Mouse (Mus musculus): ENCODE results near the gene Sirt4. TPM values are rescaled to one million over a fixed set of nuclear protein-coding genes. Genes with fewer than 3 reads are reported as not detected.
A peak's percentile ranks its signal among the peaks of the same experiment; 100 is the strongest.

The Sirt4 gene
- polyA plus RNA-seq, 1 experiment from 2014 or later, result 15.5 TPM

DNA sequence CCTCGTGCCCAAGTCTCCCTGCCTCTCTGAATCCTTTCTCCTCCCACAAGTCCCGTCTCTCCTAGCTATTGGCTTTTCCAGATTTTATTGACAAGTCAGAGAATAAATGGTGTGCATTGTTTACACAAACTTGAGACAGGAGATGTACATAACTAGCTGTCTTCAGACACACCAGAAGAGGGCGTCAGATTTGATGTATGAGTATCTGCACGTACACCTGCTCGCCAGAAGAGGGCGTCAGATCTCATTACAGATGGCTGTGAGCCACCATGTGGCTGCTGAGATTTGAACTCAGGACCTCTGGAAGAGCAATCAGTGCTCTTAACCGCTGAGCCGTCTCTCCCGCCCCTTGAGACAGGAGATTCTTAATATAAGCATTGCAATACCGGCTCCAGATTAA is 11.3 kb downstream of the Sirt4 start:
- Histone ChIP-seq H3K4me1 (ENCODE audit: control insufficient read depth, insufficient read depth, low read length) (0 out of 2 replicates have a peak, but pooled peaks cover 2% of the 10 kb centered on the region), H3K9me3 (ENCODE audit: control insufficient read depth, low read length) (no peaks in the 10 kb centered on the region), H3K36me3 (ENCODE audit: control insufficient read depth, insufficient read depth, low read length) (no peaks in the 10 kb centered on the region), H3K4me2 (ENCODE audit: low read depth) (no peak overlapping the region), H3K27ac (ENCODE audit: low read depth, low read length) (no peak overlapping the region), H3K4me3 (ENCODE audit: low read depth, low read length) (no peak overlapping the region), H3K27me3 (ENCODE audit: control insufficient read depth, insufficient read depth, low read length) (no peaks in the 10 kb centered on the region), H3K9ac (ENCODE audit: low read length) (no peak overlapping the region)
- no peak for ATAC-seq (ENCODE audit: insufficient read depth, low FRiP score, low TSS enrichment)
- DNase-seq (ENCODE audit: low spot score), result no peak
- 74% methylated on average over 10 of the region's 10 CpGs for WGBS

DNA sequence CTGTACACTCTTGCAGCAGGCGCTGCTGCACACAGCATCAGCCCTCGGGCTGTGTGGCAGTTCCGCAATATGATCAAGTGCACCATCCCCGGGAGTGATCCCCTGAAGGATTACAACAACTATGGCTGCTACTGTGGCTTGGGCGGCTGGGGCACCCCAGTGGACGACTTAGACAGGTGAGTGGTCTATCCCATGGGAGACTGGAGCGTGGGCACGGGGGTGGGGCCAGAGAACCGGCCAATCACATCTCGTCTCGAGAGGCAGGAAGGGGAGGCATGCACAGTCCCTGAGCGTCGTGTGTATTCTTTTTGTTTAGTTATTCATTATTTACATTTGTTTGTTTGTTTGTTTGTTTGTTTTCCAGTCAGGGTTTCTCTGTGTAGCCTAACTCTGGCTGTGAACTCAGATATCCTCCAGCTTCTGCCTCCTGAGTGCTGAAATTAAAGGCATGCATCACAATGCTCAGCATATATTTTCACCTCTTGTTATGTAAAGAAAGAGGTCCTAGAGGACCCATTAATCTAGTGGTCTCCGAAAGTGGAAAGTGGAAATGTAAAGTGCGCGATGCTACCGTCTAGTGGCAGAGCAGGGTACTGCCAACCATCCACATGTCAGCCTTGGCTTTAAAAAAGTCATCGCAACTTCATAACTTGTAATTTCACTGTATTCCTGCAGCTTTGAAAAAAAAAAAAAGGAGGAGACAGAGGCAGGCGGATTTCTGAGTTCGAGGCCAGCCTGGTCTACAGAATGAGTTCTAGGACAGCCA is 13.6 kb downstream of the Sirt4 start:
- Histone ChIP-seq H3K9me3 (ENCODE audit: control insufficient read depth, low read length) (no peaks in the 10 kb centered on the region), H3K9ac (ENCODE audit: low read length) (no peak overlapping the region), H3K27ac (ENCODE audit: low read depth, low read length) (no peak overlapping the region), H3K4me1 (ENCODE audit: control insufficient read depth, insufficient read depth, low read length) (0 out of 2 replicates have a peak, but pooled peaks cover 2% of the 10 kb centered on the region), H3K4me2 (ENCODE audit: low read depth) (no peak overlapping the region), H3K36me3 (ENCODE audit: control insufficient read depth, insufficient read depth, low read length) (no peaks in the 10 kb centered on the region), H3K4me3 (ENCODE audit: low read depth, low read length) (no peak overlapping the region), H3K27me3 (ENCODE audit: control insufficient read depth, insufficient read depth, low read length) (no peaks in the 10 kb centered on the region)
- DNase-seq (ENCODE audit: low spot score) (peak; percentile 76), ATAC-seq (ENCODE audit: insufficient read depth, low FRiP score, low TSS enrichment) (no peak)
- WGBS, result 41% methylated on average over 20 of the region's 20 CpGs

DNA sequence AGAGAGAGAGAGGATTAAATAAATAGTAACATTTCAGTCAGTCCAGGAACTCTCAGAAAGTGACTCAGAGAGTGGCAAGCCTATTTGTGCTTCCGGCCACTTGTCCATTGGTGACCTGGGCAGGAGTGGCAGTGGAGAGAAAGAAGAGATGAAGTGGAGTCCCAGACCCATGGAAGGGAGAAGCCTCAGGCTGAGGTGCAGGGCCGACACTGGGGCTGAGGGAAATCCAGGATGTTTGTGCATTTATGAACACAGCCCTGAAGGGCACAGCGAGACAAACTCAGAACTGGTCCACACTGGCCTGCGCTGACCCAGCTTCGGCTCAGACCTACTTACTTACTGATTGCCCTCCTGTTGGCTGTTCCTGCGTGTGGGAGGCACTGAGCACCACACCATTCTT is 14.7 kb downstream of the Sirt4 start:
- ATAC-seq (ENCODE audit: insufficient read depth, low FRiP score, low TSS enrichment) (no peak), DNase-seq (ENCODE audit: low spot score) (no peak)
- H3K4me2 ChIP-seq (ENCODE audit: low read depth), result no peak overlapping the region
- H3K4me3 ChIP-seq (ENCODE audit: low read depth, low read length), result no peak overlapping the region
- no peak overlapping the region for H3K9ac ChIP-seq (ENCODE audit: low read length)
- H3K27me3 ChIP-seq (ENCODE audit: control insufficient read depth, insufficient read depth, low read length), result no peaks in the 10 kb centered on the region
- WGBS, result 79% methylated on average over 6 of the region's 6 CpGs
- no peak overlapping the region for H3K27ac ChIP-seq (ENCODE audit: low read depth, low read length)
- 0 out of 2 replicates have a peak, but pooled peaks cover 2% of the 10 kb centered on the region for H3K4me1 ChIP-seq (ENCODE audit: control insufficient read depth, insufficient read depth, low read length)
- H3K9me3 ChIP-seq (ENCODE audit: control insufficient read depth, low read length), result no peaks in the 10 kb centered on the region
- H3K36me3 ChIP-seq (ENCODE audit: control insufficient read depth, insufficient read depth, low read length), result no peaks in the 10 kb centered on the region

DNA sequence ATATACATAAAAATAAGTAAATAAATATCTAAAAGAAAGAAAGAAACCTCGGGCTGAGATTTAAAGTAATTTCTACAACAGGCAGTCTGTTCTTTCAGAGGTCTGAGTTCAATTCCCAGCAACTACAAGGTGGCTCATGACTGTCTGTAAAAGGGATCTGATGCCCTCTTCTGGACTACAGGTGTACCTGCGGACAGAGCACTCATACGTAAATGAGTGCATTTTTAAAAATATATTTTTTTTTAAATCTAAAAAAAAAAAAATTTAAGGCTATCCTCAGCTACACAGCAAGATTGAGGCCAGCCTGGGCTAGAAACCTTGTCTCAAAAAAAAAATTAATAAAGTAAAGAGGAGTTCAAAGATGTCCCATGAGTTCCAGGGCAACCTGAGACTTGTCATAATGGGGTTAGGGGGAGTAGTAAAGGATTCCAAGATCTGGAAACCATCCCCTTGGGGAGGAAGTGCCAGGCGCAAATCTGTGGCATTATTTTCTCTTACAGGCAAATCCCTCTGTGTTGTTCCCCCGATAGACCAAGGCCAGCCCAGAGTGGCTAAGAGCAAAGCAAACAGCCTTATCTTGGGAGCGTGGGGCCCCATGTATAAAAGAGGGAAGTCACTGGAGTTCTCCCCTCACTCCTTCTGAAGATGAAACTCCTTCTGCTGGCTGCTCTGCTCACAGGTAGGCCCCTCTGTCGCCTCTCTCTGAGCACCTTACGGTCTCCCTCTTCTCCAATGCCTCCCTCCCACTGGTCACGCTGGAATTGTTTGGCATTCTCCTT is 18.7 kb downstream of the Sirt4 start, which contains the start of gene Pla2g1b:
Pla2g1b (plus strand) TSS at position 621 of the 779 bp plus-strand sequence.
- Histone ChIP-seq H3K9ac (ENCODE audit: low read length) (no peak within 1 kb of the TSS), H3K9me3 (ENCODE audit: control insufficient read depth, low read length) (no peaks in the 10 kb centered on the region), H3K36me3 (ENCODE audit: control insufficient read depth, insufficient read depth, low read length) (no peaks in the 10 kb centered on the region), H3K27me3 (ENCODE audit: control insufficient read depth, insufficient read depth, low read length) (no peaks in the 10 kb centered on the region), H3K4me3 (ENCODE audit: low read depth, low read length) (no peak within 1 kb of the TSS), H3K4me2 (ENCODE audit: low read depth) (no peak within 1 kb of the TSS), H3K4me1 (ENCODE audit: control insufficient read depth, insufficient read depth, low read length) (0 out of 2 replicates have a peak, but pooled peaks cover under 1% of the 10 kb centered on the region), H3K27ac (ENCODE audit: low read depth, low read length) (no peak within 1 kb of the TSS)
- 54% methylated on average over 9 of the region's 9 CpGs for WGBS
- no peak for DNase-seq (ENCODE audit: low spot score)
- no peak for ATAC-seq (ENCODE audit: insufficient read depth, low FRiP score, low TSS enrichment)

DNA sequence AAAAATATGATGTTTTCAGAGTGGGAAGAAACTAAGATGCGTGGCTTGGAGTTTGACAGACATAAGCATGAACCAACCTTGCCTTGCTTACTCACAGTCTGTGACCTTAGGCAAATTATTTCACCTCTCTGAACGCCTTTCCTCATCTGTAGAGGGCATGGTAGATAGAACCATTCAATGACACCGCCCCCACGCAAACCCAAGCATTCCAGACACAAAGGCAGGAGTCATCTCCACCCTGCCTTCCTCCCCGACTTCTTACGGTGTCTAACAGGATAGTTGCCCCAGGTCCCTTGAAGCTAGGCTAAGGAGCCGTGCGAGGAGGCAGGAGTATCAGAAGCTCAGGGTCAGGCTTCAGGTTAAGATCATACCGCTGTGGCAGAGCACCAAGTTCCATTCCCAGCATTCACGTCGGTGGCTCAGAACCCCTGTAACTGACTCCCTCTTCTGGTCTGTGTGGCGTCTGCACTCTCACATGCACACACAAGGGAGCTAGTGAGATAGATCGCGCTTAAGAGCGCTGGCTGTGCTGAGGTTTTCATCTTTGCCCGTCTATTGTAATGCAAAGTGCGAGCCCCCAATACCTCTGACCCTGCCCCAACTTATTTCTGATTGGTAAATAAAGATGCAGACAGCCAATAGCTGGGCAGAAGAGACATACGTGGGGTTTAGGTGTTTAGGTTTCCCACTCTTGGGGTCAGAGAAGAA is 20.0 kb downstream of the Sirt4 start:
- no peak overlapping the region for H3K27ac ChIP-seq (ENCODE audit: low read depth, low read length)
- ATAC-seq (ENCODE audit: insufficient read depth, low FRiP score, low TSS enrichment) (no peak), DNase-seq (ENCODE audit: low spot score) (no peak)
- no peak overlapping the region for H3K9ac ChIP-seq (ENCODE audit: low read length)
- no peak overlapping the region for H3K4me3 ChIP-seq (ENCODE audit: low read depth, low read length)
- no peaks in the 10 kb centered on the region for H3K36me3 ChIP-seq (ENCODE audit: control insufficient read depth, insufficient read depth, low read length)
- no peaks in the 10 kb centered on the region for H3K4me1 ChIP-seq (ENCODE audit: control insufficient read depth, insufficient read depth, low read length)
- WGBS, result 82% methylated on average over 18 of the region's 18 CpGs
- no peak overlapping the region for H3K4me2 ChIP-seq (ENCODE audit: low read depth)
- no peaks in the 10 kb centered on the region for H3K9me3 ChIP-seq (ENCODE audit: control insufficient read depth, low read length)
- no peaks in the 10 kb centered on the region for H3K27me3 ChIP-seq (ENCODE audit: control insufficient read depth, insufficient read depth, low read length)

DNA sequence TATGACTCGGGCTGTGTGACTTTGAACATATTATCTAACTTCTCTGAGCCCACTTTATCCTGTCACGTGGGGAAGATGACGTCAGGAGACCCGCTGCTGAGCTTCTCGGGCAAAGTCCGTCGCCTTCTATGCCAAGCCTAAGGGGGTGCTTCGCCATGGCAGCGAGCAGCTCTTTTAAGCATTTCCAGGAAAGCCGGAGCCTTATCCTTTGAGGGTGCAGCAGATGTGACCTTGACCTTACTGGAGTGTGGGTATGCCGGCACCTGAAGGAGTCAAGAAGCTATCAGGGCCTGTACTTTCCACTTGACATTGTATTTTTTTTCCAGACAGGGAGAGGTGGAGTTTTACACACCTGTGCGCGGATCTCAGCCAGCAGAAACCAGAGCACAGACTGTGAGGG is 25.6 kb downstream of the Sirt4 start:
- DNase-seq (ENCODE audit: low spot score) (no peak), ATAC-seq (ENCODE audit: insufficient read depth, low FRiP score, low TSS enrichment) (no peak)
- H3K9me3 ChIP-seq (ENCODE audit: control insufficient read depth, low read length), result no peaks in the 10 kb centered on the region
- H3K9ac ChIP-seq (ENCODE audit: low read length), result no peak overlapping the region
- no peaks in the 10 kb centered on the region for H3K27me3 ChIP-seq (ENCODE audit: control insufficient read depth, insufficient read depth, low read length)
- WGBS, result 66% methylated on average over 13 of the region's 13 CpGs
- H3K36me3 ChIP-seq (ENCODE audit: control insufficient read depth, insufficient read depth, low read length), result no peaks in the 10 kb centered on the region
- H3K27ac ChIP-seq (ENCODE audit: low read depth, low read length), result no peak overlapping the region
- no peak overlapping the region for H3K4me3 ChIP-seq (ENCODE audit: low read depth, low read length)
- H3K4me2 ChIP-seq (ENCODE audit: low read depth), result no peak overlapping the region
- H3K4me1 ChIP-seq (ENCODE audit: control insufficient read depth, insufficient read depth, low read length), result no peaks in the 10 kb centered on the region

DNA sequence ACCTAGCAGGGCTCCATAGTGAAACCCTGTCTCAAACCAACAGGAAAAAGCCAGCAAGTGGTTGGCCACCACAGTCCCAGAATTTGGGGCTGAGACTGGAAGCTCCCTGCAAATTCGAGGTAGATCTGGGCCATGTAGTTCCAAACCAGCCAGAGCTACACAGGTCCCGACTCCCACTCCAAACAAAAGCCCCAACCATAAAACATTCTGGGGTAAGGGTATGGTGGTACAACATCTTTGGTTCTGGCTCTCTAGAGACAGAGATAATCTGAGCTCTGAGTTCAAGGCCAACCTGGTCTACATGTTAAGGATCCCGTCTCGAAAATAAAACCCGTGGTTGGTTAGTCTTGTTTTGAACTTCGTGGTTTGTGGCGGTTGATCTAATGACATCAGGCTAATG is 28.7 kb downstream of the Sirt4 start:
- no peak overlapping the region for H3K27ac ChIP-seq (ENCODE audit: low read depth, low read length)
- DNase-seq (ENCODE audit: low spot score) (peak; percentile 25), ATAC-seq (ENCODE audit: insufficient read depth, low FRiP score, low TSS enrichment) (no peak)
- H3K9me3 ChIP-seq (ENCODE audit: control insufficient read depth, low read length), result no peaks in the 10 kb centered on the region
- no peaks in the 10 kb centered on the region for H3K27me3 ChIP-seq (ENCODE audit: control insufficient read depth, insufficient read depth, low read length)
- H3K36me3 ChIP-seq (ENCODE audit: control insufficient read depth, insufficient read depth, low read length), result peaks cover 15% of the 10 kb centered on the region
- 76% methylated on average over 7 of the region's 7 CpGs for WGBS
- H3K4me1 ChIP-seq (ENCODE audit: control insufficient read depth, insufficient read depth, low read length), result no peaks in the 10 kb centered on the region
- no peak overlapping the region for H3K9ac ChIP-seq (ENCODE audit: low read length)
- H3K4me2 ChIP-seq (ENCODE audit: low read depth), result no peak overlapping the region
- no peak overlapping the region for H3K4me3 ChIP-seq (ENCODE audit: low read depth, low read length)

DNA sequence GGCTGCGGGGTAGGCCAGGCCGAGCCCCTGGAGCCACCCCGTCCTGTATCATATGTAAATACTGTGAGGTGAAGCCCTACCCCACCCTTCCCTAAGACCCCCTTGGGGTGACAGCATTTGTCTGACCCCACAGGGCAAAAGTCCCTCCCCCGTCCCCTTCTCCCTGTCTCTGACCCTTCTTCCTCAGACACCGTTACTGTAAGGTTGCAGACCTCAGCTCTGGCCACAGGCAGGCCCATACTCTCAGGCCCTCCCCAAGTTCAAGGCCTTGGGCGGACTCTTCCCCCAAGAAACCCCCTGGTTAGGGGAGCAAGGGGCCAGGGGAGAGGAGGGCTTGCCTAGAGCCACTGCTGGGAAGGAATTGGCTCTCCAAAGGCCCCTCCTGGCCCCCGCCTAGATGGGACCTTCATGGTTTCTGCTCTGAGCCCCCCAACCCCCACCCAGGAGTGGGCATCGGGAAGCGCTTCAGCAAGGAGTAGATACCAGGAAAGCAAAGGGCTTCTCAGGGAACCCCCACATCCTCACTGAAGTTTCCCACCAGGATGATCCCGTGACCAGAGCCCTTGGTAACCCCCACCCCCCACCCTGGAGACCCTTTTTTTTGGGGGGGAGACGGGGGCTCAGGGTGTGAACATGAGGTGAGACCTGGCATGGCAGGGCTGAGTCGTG is 30.0 kb downstream of the Sirt4 start:
- no peak overlapping the region for H3K27ac ChIP-seq (ENCODE audit: low read depth, low read length)
- no peak for ATAC-seq (ENCODE audit: insufficient read depth, low FRiP score, low TSS enrichment)
- peaks cover 22% of the 10 kb centered on the region for H3K36me3 ChIP-seq (ENCODE audit: control insufficient read depth, insufficient read depth, low read length)

More for the DNA sequence above, 30.0 kb downstream of the Sirt4 start:
- WGBS, result 86% methylated on average over 12 of the region's 12 CpGs
- no peak overlapping the region for H3K4me3 ChIP-seq (ENCODE audit: low read depth, low read length)
- peak; percentile 12 for DNase-seq (ENCODE audit: low spot score)
- H3K27me3 ChIP-seq (ENCODE audit: control insufficient read depth, insufficient read depth, low read length), result no peaks in the 10 kb centered on the region
- no peaks in the 10 kb centered on the region for H3K4me1 ChIP-seq (ENCODE audit: control insufficient read depth, insufficient read depth, low read length)
- 0 out of 2 replicates have a peak overlapping the region, but pooled peaks have one; percentile 3 for H3K9ac ChIP-seq (ENCODE audit: low read length)
- no peaks in the 10 kb centered on the region for H3K9me3 ChIP-seq (ENCODE audit: control insufficient read depth, low read length)
- H3K4me2 ChIP-seq (ENCODE audit: low read depth), result no peak overlapping the region

Measured in neural tube, embryonic 11.5 days (tissue).